Mouse (Mus musculus) embryonic facial prominence, embryonic 15.5 days (tissue): Measurements from ENCODE around the gene Itgam. TPM values are rescaled to one million over a fixed set of nuclear protein-coding genes. Genes with fewer than 3 reads are reported as not detected.
"Not testable (repeated sequence)": the region's sequence is repeated elsewhere in the genome, so short reads cannot be mapped to it uniquely, and the experiment has no call there.

Experiments
- ATAC-seq: fragments of 200-750 bp; cut with Nextera tagmentation; 2 replicates; pipeline ENCODE4 v1.8.0; 2017; ENCODE audit warnings: low read depth, moderate TSS enrichment; ENCODE audit not compliant: insufficient number of reproducible peaks, low FRiP score, low TSS enrichment
- H3K27ac ChIP-seq: fragments of 300-500 bp; sonication (generic); replicated peaks from 2 replicates; pipeline ENCODE4 v1.5.1; 2015; ENCODE audit warnings: mild to moderate bottlenecking, inconsistent platforms
- H3K27me3 ChIP-seq: fragments of 300-500 bp; sonication (generic); 2 replicates; pipeline ENCODE4 v1.6.1; 2015; ENCODE audit warnings: inconsistent platforms
- H3K36me3 ChIP-seq: fragments of 300-500 bp; sonication (generic); 2 replicates; pipeline ENCODE4 v1.6.1; 2015; ENCODE audit warnings: mild to moderate bottlenecking, inconsistent platforms
- H3K4me1 ChIP-seq: fragments of 300-500 bp; sonication (generic); 2 replicates; pipeline ENCODE4 v1.6.1; 2015; ENCODE audit warnings: inconsistent platforms
- H3K4me2 ChIP-seq: fragments of 300-500 bp; sonication (generic); replicated peaks from 2 replicates; pipeline ENCODE4 v1.6.1; 2015; ENCODE audit warnings: mild to moderate bottlenecking, inconsistent platforms
- H3K4me3 ChIP-seq: fragments of 300-500 bp; sonication (generic); replicated peaks from 2 replicates; pipeline ENCODE4 v1.5.1; 2015; ENCODE audit warnings: mild to moderate bottlenecking, inconsistent platforms
- H3K9ac ChIP-seq: fragments of 300-500 bp; sonication (generic); 2 replicates; pipeline ENCODE4 v1.6.1; 2015; ENCODE audit warnings: inconsistent platforms
- H3K9me3 ChIP-seq: fragments of 300-500 bp; sonication (generic); replicated peaks from 2 replicates; pipeline ENCODE4 v1.6.1; 2016; ENCODE audit warnings: inconsistent platforms
- WGBS: fragments of 180-500 bp; shearing (Covaris S2); methylation state at CpG from one replicate; pipeline ENCODE4 v1.1.7; 2015; 5-methylcytosine and 5-hydroxymethylcytosine counted together
- polyA plus RNA-seq: library from polyadenylated mRNA; unstranded; fragments of >200 nt; fragmentation: Nextera tagmentation; extraction: Ambion mirVana; gene quantifications from 2 replicates; pipeline ENCODE4 v1.2.1, GENCODE M21; 2015

Itgam gene
- polyA plus RNA-seq, 1 experiment from 2014 or later = 1.8 TPM

- Histone ChIP-seq H3K27ac (no peak overlapping the region), H3K36me3 (no peaks in the 10 kb centered on the region), H3K4me3 (no peak overlapping the region), H3K4me2 (no peak overlapping the region), H3K9me3 (no peaks in the 10 kb centered on the region), H3K27me3 (no peaks in the 10 kb centered on the region), H3K4me1 (no peaks in the 10 kb centered on the region), H3K9ac (no peak overlapping the region)
- 86% methylated on average over 5 of the region's 5 CpGs for WGBS
- ATAC-seq = no peak
Measured at GRCm38 (mm10) chr7:128032290-128032988, 30.0 kb upstream of the Itgam start.

GRCm38 (mm10) chr7:128032989-128033293, 29.5 kb upstream of the Itgam start:
- Histone ChIP-seq H3K27me3 (no peaks in the 10 kb centered on the region), H3K36me3 (no peaks in the 10 kb centered on the region), H3K4me2 (no peak overlapping the region), H3K9me3 (no peaks in the 10 kb centered on the region), H3K4me1 (no peaks in the 10 kb centered on the region), H3K4me3 (no peak overlapping the region), H3K9ac (no peak overlapping the region), H3K27ac (no peak overlapping the region)
- 98% methylated on average over 3 of the region's 3 CpGs for WGBS
- no peak for ATAC-seq

- no peaks in the 10 kb centered on the region for H3K36me3 ChIP-seq
- no peaks in the 10 kb centered on the region for H3K27me3 ChIP-seq
- H3K9ac ChIP-seq = no peak overlapping the region
- no peak overlapping the region for H3K27ac ChIP-seq
- H3K4me1 ChIP-seq = no peaks in the 10 kb centered on the region
- WGBS = 91% methylated on average over 4 of the region's 4 CpGs
- no peak overlapping the region for H3K4me3 ChIP-seq
- ATAC-seq = no peak
- no peak overlapping the region for H3K4me2 ChIP-seq
- no peaks in the 10 kb centered on the region for H3K9me3 ChIP-seq
Measured at GRCm38 (mm10) chr7:128033616-128034015, 28.8 kb upstream of the Itgam start.

GRCm38 (mm10) chr7:128042161-128042820, 20.1 kb upstream of the Itgam start:
- H3K4me3 ChIP-seq, H3K27me3 ChIP-seq, H3K4me1 ChIP-seq, ATAC-seq, H3K36me3 ChIP-seq, H3K9ac ChIP-seq, H3K9me3 ChIP-seq, H3K27ac ChIP-seq, H3K4me2 ChIP-seq: not testable (repeated sequence)
- 81% methylated on average over 15 of the region's 15 CpGs for WGBS

GRCm38 (mm10) chr7:128044142-128044785, 18.2 kb upstream of the Itgam start:
- no peak overlapping the region for H3K27ac ChIP-seq
- H3K9ac ChIP-seq = no peak overlapping the region
- no peaks in the 10 kb centered on the region for H3K4me1 ChIP-seq
- no peak overlapping the region for H3K4me3 ChIP-seq
- WGBS = 63% methylated on average over 4 of the region's 4 CpGs
- ATAC-seq = no peak
- H3K27me3 ChIP-seq = no peaks in the 10 kb centered on the region
- no peaks in the 10 kb centered on the region for H3K36me3 ChIP-seq
- H3K9me3 ChIP-seq = no peaks in the 10 kb centered on the region
- no peak overlapping the region for H3K4me2 ChIP-seq

GRCm38 (mm10) chr7:128045640-128046039, 16.8 kb upstream of the Itgam start:
- H3K27ac ChIP-seq = no peak overlapping the region
- no peak overlapping the region for H3K4me3 ChIP-seq
- H3K9ac ChIP-seq = no peak overlapping the region
- 67% methylated on average over 2 of the region's 2 CpGs for WGBS
- no peak for ATAC-seq
- no peaks in the 10 kb centered on the region for H3K4me1 ChIP-seq
- no peaks in the 10 kb centered on the region for H3K36me3 ChIP-seq
- H3K27me3 ChIP-seq = no peaks in the 10 kb centered on the region
- H3K9me3 ChIP-seq = no peaks in the 10 kb centered on the region
- no peak overlapping the region for H3K4me2 ChIP-seq

- Histone ChIP-seq H3K36me3 (no peaks in the 10 kb centered on the region), H3K4me3 (no peak overlapping the region), H3K27ac (no peak overlapping the region), H3K4me1 (no peaks in the 10 kb centered on the region), H3K4me2 (no peak overlapping the region), H3K27me3 (no peaks in the 10 kb centered on the region), H3K9ac (no peak overlapping the region), H3K9me3 (no peaks in the 10 kb centered on the region)
- WGBS = 94% methylated on average over 4 of the region's 4 CpGs
- ATAC-seq = no peak
Measured at GRCm38 (mm10) chr7:128048819-128049218, 13.6 kb upstream of the Itgam start.

GRCm38 (mm10) chr7:128049254-128049653, 13.2 kb upstream of the Itgam start:
- Histone ChIP-seq H3K9ac (no peak overlapping the region), H3K9me3 (no peaks in the 10 kb centered on the region), H3K4me2 (no peak overlapping the region), H3K4me3 (no peak overlapping the region), H3K27me3 (no peaks in the 10 kb centered on the region), H3K36me3 (no peaks in the 10 kb centered on the region), H3K4me1 (no peaks in the 10 kb centered on the region), H3K27ac (no peak overlapping the region)
- no peak for ATAC-seq
- WGBS = 83% methylated on average over 2 of the region's 2 CpGs

GRCm38 (mm10) chr7:128050739-128051138, 11.7 kb upstream of the Itgam start:
- Histone ChIP-seq H3K4me3 (no peak overlapping the region), H3K9me3 (no peaks in the 10 kb centered on the region), H3K27ac (no peak overlapping the region), H3K36me3 (no peaks in the 10 kb centered on the region), H3K9ac (no peak overlapping the region), H3K4me1 (no peaks in the 10 kb centered on the region), H3K27me3 (no peaks in the 10 kb centered on the region), H3K4me2 (no peak overlapping the region)
- WGBS = 57% methylated on average over 4 of the region's 4 CpGs
- ATAC-seq = no peak

- no peak overlapping the region for H3K4me2 ChIP-seq
- no peak for ATAC-seq
- WGBS = 68% methylated on average over 5 of the region's 5 CpGs
- no peak overlapping the region for H3K4me3 ChIP-seq
- no peak overlapping the region for H3K27ac ChIP-seq
- H3K27me3 ChIP-seq = no peaks in the 10 kb centered on the region
- no peak overlapping the region for H3K9ac ChIP-seq
- H3K36me3 ChIP-seq = no peaks in the 10 kb centered on the region
- no peaks in the 10 kb centered on the region for H3K4me1 ChIP-seq
- H3K9me3 ChIP-seq = no peaks in the 10 kb centered on the region
Measured at GRCm38 (mm10) chr7:128053061-128053460, 9.4 kb upstream of the Itgam start.

GRCm38 (mm10) chr7:128056917-128057444, 5.5 kb upstream of the Itgam start:
- no peaks in the 10 kb centered on the region for H3K27me3 ChIP-seq
- WGBS = 62% methylated on average over 3 of the region's 3 CpGs
- no peak for ATAC-seq

More at GRCm38 (mm10) chr7:128056917-128057444, 5.5 kb upstream of the Itgam start:
- Histone ChIP-seq H3K4me1 (no peaks in the 10 kb centered on the region), H3K36me3 (no peaks in the 10 kb centered on the region), H3K9me3 (no peaks in the 10 kb centered on the region), H3K27ac (no peak overlapping the region), H3K9ac (no peak overlapping the region), H3K4me3 (no peak overlapping the region), H3K4me2 (no peak overlapping the region)
